Mouse (Mus musculus) kidney, postnatal 10 days (tissue): ENCODE measurements at regions not wholly inside any gene's neighbourhood (a gene's known extent, or its start where the extent isn't known, plus 50 kb on each side); places are given as distances from the start of the nearest gene placed in this dataset.

Experiments
- DNase-seq: peaks from one replicate; pipeline ENCODE4 v3.0.0; 2021; ENCODE audit warnings: mixed read lengths

DNA sequence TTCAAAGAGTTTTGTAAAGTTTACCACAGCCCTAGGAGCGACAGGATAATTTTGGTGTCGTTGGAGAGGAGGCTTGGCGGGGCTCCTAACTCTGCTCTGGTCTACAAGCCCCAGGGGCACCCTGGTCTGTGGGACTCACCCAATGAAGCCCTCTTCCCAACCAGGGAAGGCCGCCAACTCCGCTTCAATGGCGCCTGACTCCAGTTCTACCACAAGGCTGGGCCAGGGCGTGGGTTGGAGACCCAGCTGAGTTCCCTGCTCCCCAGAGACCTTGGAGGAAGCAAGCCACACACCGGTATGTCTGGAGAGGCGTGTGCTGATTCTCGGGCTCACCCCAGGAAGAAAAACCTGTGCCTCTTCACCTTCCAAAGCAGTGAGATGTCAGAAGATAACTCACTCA is 128.9 kb downstream of the Gadd45g start:
- peak; percentile 60 for DNase-seq

DNA sequence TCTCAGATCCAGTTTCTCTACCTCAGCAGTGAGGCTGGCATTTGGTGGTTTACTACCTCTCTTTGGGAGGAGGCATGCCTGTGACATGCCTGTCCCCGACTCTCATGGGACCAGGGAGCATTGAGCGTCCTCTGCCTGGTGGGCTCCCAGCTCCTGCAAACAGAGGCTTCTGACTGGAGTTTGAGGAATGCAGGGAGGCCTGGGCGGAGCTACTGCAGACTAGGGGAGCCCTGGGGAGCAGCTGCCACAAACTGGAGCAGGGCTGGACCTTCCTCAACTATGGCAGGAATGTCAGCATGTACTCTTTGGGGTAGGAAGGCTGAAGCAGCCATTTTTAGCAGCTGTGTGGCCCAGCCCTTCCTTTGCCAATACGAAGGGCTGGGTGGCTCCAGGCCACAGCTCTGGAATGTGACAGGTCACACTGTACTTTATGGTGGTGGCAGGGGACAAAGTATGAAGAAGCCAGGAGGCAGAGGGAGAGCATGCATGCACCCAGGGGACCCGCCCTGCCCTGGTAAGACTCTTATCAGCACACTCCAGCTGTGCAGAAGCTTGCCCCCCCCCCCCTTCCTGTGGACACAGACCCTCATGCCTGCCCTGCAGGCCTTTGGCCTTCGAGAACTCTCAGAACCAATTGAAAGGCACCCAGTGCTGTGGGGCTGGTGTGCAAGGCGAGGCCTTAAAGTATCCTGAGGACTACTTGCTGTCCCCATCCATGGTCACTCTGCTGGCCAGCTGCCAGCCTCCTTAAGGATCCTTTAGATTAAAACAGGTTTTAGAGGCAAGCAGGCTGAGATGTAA is 129.5 kb downstream of the Gadd45g start:
- DNase-seq = peak; percentile 83

DNA sequence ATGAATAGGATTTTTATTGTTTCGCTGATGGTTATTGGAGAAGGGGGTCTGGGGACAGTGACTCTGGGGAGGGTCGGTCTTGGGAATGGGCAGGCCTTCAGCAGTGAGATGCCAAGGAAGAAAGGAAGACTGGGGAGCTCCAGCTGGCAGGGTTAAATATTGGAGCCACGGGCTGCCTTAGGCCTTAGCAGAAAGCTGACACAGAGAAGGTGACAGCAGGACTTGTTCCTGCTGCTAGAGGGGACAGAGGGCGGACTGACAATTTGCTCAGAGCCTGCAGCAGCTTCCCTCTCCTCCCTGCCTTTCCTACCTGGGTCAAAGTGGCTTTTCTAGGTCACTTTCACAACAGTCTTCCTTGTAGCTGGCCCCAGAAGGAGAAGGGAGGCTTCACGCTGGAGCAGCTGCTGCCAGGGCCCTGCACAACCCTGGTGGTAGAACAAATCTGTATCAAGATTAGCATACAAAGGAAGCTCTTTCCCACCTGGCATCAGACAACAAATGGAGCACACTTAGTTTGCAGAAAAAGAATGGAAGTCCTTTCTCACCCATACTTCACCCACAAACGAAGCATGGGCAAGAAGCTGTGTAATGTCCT is 130.2 kb downstream of the Gadd45g start:
- no peak for DNase-seq

DNA sequence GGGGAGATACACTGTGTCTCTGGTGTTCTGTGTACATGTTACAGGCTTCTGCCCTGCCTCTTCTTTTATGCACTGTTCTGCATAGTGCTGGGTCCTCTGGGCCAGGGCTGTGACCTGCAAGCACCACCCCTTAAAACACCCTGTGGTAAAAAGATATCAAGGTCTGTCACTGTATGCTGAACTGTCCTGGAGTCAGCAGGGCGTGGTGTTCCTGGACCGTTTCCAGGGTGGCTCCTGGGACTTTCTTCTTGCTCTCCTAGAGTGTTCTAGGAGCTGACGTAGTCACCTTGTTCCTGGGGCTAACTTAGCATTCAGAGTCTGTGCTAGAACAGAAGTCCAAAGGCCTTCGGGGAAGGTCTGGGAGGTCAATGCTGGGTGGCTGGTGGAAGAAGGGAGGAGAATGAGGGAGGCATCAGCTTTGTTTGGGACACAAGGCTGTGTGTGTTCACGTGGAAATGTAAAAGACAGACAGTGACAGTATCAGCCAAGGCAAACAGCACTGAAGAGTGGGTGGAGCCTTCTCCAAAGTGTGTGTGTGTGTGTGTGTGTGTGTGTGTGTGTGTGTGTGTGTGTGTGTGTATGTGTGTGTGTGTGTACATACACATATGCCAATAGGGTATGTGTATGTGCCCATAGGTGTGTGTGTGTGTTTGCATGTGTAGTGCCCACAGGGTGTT is 133.0 kb downstream of the Gadd45g start:
- DNase-seq = peak; percentile 64

DNA sequence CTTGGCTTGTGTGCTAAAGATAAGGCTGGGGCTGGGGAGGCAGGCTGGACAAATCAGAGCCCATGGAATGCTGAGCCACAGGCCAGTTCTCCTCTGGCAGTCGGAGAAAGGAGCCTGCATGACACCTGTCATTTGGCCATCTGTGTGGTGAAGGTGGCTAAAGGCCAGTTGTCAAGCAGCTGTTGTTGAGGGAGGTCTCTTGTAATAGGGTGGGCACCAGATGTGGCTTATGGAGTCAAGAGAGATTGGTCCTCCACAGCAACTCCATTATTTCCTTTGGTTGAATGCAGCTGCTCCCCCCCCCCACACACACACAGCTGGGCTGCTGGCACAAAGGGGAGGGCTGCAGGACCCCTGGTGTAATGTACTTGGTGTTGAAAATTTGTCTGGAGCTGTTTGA is 133.9 kb downstream of the Gadd45g start:
- DNase-seq = no peak

DNA sequence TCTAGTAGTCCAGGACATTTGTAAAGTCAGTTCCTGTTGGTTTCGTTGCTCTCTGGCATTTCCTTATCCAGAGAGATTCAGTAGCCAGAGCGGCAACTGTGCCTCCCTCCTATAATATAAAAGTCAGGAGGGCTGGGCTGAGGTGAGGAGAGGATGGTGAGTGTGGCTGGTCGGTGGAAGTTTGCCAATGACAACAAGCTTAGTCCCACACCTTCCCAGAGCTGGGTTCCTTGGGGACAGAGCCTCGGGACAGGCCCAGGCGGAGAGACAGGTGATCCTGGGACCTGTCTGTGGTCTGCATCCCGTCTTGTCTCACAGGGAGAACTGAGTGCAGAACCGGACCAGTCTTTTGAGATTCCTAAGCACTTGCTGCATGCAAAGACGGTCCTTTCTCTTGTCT is 136.5 kb downstream of the Gadd45g start:
- no peak for DNase-seq

DNA sequence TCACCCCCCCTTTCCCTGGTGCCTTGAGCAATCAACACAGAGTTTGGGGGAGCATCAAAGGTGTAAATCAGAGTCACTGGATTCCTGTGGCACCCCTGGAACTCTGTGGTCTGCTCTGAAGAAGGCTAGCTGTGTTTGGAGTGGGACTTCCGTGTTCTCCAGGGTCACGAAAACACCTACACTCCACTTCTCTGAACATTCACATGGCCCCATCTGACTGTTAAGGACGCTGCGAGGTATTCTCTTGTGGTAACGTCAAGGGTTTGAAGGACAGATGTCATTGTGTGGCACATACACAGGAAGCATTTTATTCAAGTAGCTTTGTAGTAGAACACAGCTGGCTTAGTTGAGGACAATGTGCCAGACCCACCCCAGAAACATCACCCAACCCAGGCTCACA is 137.1 kb downstream of the Gadd45g start:
- no peak for DNase-seq

DNA sequence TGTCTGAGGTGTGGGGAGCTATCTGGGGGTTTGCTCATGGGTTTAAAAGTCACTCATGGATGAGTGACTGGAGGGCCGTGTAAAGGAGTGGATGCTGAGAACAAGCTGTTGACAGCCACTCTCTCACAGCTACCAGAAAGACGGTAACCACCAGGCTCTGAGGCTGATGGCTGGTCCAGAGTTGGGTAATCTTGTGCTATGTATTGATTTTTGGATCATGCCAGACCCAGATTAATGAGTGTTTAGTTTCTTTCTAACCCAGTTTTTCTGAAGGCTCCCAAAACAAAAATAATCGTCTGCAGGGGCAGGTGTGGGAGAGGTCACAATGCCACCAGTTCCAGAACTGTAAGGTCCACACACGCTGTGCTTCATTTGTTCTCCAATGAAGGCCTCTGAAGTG is 144.9 kb downstream of the Gadd45g start:
- no peak for DNase-seq

DNA sequence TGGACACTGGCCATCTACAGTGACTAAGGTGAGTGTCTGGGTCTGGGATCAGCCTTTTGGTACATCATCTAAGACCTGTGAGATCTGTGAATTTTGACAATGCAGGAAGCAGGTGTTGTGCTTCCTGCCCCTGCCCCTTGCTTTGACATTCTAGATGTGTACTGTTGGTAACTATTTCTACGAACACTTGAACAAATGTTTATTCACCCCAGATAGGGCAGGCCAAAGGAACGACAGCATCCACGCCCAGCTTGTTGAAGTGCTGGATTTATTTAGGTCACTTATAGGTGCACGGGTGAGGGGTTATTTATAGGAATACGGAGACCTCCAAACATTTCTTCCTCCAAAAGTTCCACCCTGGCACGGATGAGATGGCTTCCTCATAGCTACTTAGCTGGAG is 146.4 kb downstream of the Gadd45g start:
- no peak for DNase-seq

DNA sequence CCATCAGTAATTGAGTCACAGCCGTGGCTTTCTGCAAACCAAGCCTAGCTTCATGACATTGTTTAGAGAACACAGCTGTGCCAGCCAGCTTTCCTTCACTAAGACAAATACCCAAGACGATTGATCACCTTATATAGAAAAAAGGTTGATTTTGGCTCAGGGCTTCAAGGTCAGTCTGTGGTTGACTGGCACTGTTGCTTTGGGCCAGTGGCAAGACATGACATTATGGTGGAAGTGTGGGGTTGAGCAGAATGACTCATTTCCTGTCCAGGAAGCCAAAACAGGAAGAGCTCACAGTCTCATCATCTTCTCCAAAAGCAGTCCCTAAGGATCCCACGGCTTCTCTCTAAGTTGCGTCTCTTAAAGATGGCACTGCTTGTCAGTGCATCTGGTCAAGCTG is 149.7 kb downstream of the Gadd45g start:
- no peak for DNase-seq

DNA sequence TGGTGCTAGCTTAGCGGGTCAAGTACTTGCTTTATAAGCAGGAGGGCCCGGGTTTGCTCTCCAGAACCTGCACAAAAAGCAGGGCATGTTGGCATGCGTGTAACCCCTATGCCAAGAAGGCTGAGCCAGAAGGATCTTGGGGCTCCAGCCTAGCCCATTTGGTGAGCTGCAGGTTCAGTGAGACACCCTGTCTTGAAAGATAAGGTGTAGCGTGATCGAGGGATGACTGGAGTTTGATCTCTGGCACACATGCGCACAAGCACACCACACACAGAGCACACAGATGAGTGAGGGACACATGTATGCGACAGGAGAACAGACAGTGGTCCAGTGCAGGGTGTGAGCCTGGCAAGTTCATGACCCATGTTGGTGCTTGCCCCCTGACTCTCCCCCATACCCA is 152.1 kb downstream of the Gadd45g start:
- no peak for DNase-seq

DNA sequence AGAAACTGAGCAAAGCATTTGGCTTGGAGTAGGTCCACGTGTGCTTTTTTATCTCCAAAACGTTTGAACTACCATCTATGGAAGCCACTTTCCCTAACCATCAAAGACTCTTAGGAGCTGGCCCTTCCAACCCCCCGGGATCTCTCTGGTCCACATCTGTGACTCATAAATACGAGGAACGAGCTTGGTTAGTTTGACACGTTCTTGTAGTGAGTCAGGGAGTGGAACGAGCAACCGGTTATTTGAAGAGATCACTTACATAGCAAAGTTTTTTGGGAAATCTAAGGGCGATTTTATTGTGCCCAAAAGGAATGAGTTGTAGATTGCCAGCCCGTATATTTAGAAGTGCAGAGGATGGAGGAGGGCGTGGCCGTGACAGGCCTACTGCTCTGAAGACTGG is 155.3 kb downstream of the Gadd45g start:
- no peak for DNase-seq

DNA sequence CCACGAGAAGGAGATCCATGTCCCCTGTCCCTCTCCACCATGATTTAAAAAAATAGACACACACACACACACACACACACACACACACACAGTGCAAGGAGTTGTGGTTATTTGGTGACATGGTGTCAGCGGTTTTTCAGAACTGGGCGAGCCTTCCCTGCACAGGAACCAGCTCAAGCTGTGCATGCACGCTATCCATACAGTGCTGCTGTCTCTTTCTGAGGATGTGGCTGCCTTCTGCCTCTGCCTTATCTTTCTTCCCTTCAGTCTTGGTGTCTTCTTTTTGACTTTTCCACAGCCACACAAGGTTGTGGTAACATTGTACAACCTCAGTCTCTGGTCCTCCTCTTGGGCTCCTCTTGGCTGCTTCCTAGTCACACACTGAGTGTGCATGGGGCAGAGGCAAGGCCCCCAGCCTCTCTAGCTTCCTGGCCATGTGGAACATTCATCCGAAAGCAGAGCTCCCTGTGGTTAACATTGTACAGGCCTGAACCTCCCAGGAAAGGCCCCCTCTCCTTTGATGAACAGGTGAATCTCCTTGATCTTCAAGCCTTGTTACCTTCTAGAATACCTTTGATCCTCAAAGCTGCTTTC is 157.6 kb downstream of the Gadd45g start:
- DNase-seq = no peak

DNA sequence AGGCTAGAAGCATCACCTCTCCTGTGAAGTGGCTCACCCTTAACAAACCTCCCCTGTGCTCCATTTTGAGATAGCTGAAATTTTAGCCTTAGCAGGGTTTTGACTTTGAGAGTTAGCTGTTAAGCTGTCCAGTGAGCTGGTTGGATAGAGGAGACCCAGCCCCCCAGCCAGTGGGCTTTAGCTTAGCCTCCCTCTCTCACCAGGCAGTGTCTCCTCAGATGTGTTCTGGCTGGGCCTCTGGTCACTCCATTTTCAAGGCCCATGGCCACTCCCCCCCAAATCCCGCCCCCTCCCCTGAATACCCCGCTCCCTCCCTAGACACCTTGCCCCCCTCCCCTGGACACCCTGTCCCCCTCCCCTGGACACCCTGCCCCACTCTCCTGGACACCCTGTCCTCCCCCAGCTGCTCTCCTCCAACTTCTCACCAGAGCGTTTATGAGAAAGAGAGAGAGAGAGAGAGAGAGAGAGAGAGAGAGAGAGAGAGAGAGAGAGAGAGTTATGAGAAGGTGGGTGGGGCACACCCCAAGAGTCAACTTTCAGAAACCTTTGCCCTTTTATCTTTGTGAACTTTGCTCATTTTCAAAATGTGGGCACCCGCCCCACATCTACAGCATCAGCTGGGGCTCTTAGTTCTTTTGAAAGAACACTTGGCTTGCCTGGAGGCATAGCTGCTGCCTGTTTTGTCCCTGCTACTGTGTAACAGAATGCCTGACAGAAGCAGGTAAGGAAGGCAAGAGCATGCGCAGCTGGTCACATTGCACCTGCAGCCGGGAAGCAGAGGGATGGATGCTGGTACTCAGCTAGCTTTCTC is 161.3 kb downstream of the Gadd45g start:
- no peak for DNase-seq

DNA sequence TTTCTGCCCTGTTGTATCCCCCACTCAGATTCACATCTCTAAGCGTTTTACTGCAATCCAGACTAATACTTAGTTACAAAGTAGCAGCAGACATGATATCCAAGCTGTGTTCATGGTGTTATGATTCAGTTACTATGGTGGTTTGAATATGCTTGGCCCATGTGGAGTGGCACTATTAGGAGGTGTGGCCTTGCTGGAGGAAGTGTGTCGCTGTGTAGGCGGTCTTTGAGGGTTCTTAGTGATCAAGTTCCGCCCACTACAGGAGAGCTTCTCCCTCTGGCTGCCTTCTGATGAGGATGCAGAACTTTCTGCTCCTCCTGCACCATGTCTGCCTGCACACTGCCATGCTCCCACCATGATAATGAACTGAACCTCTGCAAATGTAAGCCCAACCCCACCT is 162.8 kb downstream of the Gadd45g start:
- no peak for DNase-seq

DNA sequence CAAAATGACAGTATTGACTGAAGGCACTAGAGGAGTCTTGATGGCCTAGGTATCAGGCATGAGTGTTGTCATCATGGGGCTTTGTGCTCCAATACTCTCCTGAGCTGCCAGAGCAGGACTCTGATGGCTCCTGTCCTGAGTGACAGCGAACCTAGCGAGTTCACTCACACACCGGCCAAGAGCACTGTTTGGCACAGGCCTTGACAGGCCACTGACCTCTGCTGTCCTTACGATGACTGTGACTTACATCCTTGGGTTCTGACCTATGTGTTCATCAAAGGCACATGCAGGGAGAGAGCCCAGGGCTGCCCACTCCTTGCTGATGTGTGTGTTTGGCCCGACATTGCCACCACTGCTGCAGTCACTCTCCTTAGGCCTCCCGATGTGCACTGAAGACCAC is 163.3 kb downstream of the Gadd45g start:
- DNase-seq = no peak

DNA sequence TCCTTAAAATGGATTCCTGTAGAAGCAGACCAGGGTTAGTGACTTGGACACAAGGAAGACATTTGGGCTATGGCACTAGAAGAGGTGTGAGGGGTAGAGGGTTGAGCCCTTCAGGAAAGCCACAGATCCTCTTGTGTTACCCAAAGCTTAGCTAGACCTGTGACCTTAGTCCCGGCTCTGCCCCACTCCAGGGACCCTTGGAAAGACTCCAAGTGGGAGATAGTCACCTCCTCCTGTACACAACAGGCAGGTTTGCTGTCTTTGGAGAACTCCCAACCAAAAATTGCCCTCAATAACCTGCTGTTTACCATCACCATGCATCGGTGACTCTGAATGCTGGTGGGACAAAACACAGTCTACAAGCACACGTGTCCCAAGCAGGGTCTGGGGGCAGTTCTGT is 164.5 kb downstream of the Gadd45g start:
- DNase-seq = no peak

DNA sequence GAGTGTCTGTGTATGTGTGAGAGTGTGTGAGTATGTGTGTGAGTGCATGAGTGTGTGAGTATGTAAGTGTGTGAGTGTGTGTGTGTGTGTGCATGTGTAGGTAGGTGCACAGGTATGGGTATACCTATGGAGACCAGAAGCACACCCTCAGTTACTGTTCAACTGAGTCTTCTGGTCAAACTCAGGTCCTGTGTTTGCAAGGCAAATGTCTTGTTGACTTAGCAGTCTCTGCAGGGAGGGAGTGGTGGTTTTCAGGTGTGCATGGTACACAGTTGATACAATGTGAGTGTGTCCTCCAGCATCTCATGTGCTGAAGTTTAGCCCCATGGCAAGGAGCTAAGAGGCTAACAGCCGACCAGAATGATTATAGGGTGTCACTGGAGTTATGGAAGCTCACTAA is 166.7 kb downstream of the Gadd45g start:
- DNase-seq = no peak

DNA sequence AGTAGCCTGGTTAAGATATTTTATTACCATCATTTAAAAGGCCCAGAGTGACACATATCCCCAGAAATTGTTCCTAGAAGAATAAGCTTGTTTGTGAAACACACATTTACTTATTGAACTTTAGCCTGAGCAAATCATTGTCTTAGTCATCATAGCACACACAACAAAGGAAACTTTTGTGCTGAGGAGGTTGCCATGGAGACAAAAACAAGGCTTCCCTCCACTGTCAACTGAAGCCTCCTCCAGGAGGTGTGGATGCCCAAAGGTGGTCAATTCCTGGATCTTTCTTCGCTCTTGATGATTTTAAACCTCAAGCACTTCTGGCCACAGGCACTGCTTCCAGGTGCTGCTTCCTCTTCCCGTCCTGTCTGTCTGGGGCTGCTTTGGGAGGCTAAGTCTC is 167.3 kb downstream of the Gadd45g start:
- no peak for DNase-seq

DNA sequence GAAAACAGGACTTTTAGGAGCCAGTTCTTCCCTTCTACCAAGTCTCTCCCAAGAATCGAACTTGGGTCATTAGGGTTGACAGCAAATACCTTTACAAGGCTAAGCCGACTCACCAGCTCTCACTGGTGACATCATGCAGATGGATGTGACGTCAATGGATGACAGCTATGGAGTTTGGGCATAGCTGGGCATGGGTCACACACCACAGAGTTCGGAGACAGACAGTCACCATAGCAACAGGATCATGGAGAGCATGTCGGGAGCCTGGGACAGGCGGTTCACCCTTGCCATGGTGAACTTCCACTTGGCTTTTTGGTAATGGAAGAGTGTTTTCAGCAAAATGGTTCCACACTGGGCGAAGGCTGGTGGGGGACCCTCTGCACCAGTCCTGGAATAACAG is 168.1 kb downstream of the Gadd45g start:
- DNase-seq = no peak

DNA sequence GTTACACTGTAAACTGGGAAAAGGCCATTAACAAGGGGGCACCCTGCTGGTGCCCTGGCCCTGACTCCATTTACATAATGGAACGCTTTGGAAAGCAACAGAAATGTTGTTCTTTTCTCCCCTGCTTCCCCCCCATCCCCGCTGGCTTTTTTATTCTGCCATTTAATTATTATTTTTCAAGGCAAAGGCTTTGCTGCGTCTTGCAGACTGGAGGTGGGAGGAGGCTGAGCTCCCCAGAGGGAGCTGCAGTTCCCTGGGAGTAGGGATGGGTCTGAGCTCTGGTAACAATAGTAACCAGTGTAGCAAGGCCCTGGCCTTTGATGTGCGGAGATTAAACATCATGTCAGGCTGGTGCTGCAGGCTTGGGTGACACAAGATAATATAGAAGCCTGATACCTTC is 168.6 kb downstream of the Gadd45g start:
- no peak for DNase-seq

DNA sequence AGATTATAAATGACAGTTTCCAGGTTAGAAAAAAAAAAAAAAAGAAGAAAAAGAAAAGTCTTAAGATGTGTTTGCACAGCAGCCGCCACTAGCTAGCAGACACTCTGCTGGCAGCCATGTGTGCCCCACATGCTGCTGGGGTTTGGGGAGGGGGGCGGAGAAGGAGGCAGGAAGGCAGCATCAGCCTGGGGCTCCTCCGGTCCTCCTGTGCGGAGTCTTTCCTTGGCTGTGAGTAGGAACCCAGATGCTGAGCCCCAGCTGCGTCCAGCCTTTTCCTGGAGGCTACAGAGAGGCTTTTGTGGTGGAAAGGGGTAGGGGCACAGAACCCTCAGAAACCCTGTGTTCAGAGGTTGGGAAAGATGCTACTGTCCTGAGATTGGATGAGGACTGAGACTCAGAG is 169.0 kb downstream of the Gadd45g start:
- DNase-seq = no peak

DNA sequence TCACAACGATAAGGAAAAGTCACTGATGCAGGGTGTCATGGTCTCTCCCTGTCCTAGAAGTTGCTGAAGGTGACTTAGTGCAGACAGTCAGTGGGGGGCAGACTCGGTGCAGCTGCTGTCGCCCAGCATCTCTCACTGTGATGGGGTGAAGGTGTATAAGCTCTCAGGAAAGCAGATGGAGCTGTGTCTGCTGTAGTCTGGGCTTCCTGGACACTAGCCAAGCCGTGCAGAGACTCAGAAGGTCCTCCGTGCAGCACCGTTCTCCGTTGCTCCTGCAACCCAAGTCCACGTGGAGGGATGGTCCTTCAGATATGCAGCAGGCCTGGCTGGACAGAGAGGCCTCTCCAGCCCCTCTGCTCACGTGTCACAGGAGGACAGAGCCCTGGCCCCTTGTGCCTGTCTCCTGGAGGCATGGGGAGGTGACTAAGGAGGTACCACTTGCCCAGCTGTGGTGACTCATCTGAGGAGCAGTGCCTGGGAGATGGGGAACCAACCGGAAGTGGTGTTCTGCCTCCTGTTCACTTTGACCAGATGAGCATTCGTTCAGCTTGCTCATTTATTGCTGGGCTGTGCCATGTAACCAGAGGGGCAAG is 171.2 kb downstream of the Gadd45g start:
- peak; percentile 44 for DNase-seq
